Mouse (Mus musculus) layer of hippocampus, postnatal 25 days (tissue): ENCODE results near the gene Cyth4. TPM values are rescaled to one million over a fixed set of nuclear protein-coding genes. Genes with fewer than 3 reads are reported as not detected.
A peak's percentile ranks its signal among the peaks of the same experiment; 100 is the strongest.

Source experiments
- DNase-seq, 2 experiments: peaks; one replicate each; pipeline ENCODE4 v3.0.0; 2022; ENCODE audit warnings: mixed read lengths in 2 of 2, low spot score in 1 of 2; ENCODE audit errors: extremely low spot score in 1 of 2
- total RNA-seq, 2 experiments: library from RNA; stranded (reverse); gene quantifications; 2 replicates each; pipeline ENCODE4 v1.2.3; 2021

Cyth4 gene
- total RNA-seq, 2 experiments from 2014 or later = 18.9 to 24.7 TPM

DNA sequence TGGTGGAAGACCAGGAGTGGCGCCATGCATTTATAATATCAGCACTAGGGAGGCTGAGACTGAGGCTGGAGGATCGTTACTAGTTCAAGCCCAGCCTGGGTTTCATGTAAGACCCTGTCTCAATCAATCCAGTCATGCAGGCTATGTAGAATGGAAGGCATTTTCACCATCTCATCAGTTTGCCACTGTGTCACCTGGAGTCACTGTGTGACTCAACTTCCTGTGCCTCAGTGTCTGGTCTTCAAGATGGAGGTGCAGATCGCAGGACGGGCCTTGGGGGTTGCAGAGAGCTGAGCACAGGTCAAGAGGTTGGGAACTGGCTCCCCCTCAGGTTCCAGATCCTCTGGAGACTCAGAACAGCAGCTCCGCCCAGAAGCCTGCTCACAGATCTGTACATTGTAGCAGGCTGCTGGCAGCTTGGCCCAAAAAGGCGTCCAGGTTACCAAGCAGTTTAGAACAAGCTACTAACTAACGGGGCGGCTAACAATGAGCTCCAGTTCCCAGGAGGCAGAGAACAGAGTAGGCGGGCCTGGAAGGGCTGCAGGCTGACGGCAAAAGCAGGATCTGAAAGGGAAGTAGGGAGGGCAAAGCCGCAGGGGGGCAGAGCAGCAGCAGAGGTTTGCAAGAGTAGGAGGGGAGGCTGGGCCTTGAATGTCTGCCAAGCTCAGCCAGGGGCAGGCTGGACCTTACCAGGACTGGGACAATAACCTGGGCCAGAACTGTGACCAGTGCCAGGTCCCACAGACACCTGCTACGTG, 14.0 kb downstream of the Cyth4 start:
- peak in 1 of 2 experiments; percentile 35 for DNase-seq

DNA sequence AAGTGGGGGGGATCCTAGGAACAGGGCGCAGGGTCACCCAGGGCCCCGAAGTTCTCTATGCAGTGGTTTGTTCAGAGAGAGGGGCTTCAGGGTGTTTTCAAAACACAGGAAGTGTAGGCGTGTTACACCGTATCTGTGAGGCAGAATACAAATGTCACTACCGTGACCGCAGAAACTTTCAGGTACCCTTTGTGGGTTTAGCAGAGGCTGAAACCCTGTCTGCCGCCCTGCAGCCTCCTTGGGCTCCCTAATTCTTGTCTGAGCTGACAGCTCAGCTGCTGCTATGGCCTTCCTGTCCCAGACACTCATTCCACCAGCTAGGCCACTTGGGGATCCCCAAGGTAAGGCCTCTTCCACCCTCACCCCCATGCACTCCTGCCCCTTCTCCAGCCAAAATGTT, 17.7 kb downstream of the Cyth4 start:
- no peak for DNase-seq

DNA sequence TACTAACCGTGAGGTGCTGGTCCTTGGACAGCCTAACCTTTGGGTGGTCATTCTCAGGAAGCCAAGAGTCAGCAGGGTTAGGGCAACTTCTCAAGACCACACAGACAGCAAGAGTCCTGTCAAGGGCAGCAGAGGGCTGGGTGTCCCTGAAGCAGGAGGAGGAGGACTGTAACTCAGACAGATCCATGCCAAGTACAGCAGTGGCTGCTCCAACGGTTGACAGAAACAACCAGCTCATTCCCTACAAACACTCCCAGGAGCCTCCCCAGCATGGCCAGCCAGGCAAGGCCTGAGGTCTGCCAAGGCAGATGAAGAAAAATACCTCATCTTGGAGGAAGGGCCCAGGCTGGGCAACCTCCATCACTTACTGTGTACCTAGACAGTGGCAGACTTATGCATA, 20.1 kb downstream of the Cyth4 start:
- DNase-seq = no peak

GRCm38 (mm10) chr15:78623426-78623825, 26.6 kb downstream of the Cyth4 start:
- DNase-seq = peak; percentile 85 to 89

- DNase-seq = peak in 1 of 2 experiments; percentile 49
These were observed 27.6 kb downstream of the Cyth4 start for GRCm38 (mm10) chr15:78624431-78624950.

GRCm38 (mm10) chr15:78624961-78625360, 28.1 kb downstream of the Cyth4 start:
- DNase-seq = no peak

DNA sequence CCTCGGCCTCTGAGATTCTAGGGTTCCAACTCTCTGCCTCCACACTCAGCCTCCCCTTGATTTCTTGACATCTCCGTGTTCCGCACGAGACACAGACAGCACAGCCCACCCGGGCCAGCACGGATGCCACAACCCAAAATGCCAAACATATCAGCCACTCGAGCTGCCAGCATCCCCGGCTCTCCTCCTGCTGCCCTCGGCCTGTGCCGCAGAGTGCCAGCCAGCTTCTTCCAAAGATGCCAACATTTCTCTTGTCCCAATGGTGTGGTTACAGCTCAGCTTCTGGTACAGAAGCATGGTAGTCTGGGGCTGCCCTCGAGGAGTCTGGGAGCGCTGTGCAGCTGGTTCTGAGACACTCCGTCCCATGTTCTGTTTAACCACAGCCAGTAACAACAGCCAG, 29.4 kb downstream of the Cyth4 start:
- DNase-seq = no peak

DNA sequence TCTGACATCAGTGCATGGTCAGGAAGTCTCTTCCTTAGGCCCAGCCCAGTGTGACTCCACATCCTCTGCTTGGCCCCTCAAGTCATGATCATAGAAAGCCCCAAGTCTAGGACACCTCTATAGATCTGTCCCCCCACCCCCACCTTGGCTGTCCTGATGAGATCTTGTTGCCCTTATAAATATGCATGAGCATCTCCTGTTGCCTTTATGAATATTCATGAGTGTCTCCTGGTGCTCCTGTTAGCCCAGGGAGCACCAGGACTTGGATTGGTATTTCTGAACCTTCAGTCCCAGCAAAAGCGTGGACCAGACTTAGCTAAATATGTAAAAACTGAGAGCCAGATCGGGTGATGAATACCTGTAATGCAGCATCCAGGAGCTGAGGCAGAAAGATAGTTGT, 35.5 kb downstream of the Cyth4 start:
- no peak for DNase-seq

DNA sequence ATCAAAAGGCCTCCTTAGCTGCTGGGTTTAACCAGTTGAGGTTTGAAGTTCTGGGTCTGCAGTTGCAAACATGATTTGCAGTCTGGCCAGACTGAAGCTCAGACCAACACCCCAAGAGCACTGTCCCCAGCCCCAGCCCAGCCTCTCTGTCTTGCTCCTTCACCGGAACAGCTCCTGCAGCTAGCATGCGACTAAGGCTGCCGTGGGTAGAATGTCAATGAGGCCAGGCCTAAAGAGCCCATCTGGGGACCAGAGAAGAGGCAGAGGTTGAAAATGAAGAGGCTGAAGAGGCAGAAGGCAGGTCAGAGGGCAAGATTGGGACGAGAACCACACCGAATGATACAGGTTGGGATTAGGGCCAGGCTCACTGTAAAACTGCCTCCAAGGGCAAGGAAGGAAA, 36.6 kb downstream of the Cyth4 start:
- DNase-seq = no peak

GRCm38 (mm10) chr15:78634095-78634737, 37.4 kb downstream of the Cyth4 start:
- DNase-seq = peak in 1 of 2 experiments; percentile 33

DNA sequence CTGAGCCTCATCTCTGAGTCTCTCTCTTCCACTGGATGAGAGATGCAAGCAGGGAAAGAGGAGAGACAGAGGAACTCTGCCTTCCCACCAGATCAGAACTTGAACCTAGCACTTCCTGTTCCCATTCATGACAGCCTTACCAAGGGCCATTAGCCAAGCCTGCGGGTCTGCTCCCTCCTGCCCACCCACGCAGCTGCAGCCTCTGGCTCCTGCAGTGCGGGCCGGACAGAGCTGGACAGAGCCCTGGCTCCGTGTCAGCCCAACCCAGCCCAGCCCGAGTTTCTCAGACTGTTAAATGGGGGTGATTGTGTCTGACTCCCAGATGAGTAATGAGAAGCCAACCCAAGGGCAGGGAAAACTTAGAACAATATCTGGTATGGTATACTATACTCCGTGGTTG, 38.4 kb downstream of the Cyth4 start:
- no peak for DNase-seq

DNA sequence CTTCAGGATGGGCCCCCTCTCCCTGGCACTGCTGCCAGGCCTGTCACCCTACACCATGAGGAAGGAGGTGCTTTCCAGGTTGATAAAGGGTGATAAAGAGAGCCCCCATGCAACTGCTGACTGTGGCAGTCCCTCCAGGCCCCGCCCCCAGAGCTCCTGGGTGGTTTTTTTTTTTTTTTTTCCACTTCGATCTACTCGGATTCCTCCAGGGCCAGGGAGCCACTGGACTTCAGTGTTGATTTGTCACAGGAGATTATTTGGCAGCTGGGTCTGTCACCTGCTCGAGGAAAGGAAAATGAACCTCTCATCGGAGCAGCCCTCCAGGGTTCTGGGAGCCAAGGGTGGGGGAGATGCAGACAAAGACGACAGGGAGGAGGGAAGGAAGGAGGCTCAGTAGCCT, 46.8 kb downstream of the Cyth4 start:
- DNase-seq = no peak

DNA sequence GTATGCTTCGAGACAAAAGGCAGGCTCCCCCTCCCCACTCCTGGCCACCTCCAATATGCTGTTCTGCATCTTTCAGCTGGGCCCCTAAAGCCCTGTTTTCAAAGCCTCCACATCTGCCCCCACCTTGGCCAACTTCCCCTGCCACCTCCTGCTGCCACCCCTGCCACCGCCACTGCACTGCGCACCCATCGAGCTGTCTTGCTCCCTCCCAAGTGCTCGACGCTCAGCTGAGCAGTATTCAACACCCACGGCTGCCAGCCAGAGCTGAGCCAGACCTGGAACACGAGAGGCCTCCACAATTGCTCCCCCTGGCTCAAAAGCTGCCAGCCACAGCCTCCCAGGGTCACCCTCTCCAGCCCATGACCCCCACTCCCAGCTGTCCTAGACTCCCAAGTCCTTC, 47.8 kb downstream of the Cyth4 start:
- DNase-seq = no peak

GRCm38 (mm10) chr15:78647746-78648145, 50.9 kb downstream of the Cyth4 start:
- no peak for DNase-seq

DNA sequence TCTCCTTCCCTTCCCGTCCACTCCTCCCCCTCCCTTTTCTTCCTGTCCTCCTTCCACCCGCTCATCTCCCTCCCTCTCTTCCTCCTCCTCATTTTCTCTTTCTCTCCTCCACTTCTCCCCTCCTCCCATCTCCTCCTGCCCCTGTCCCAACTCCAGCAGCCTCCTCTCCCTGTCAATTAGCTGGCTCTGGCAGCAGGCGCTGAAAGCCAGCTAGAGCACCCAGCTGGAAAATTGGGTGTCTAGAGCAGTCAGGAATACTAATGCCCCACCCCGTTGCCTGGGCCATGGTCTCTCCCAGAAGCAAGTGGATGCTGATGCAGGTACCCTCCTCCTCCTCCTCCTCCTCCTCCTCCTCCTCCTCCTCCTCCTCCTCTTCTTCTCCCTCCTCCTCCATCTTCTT, 54.3 kb downstream of the Cyth4 start:
- DNase-seq = no peak

GRCm38 (mm10) chr15:78664268-78664667, 67.4 kb downstream of the Cyth4 start:
- DNase-seq = no peak

GRCm38 (mm10) chr15:78669221-78669871, 72.5 kb downstream of the Cyth4 start:
- DNase-seq = no peak

- DNase-seq = no peak
These were observed 73.5 kb downstream of the Cyth4 start for GRCm38 (mm10) chr15:78670341-78670740.
